Comparison of ENCODE assay signal across 12 mouse cellular contexts in genomic region chr9:75435291-75435690, GRCm38 (mm10). TPM values are rescaled to one million over a fixed set of nuclear protein-coding genes. Genes with fewer than 3 reads are reported as not detected.
DNase-seq lines count a peak whose midpoint lies in the region; ATAC-seq and TF ChIP-seq lines count a peak whose summit lies in the region.
"Had no signal": no experiment of that assay in that cellular context is flagged by ENCODE, and none has a peak within 500 bp of the region (broad histone marks: within the 10 kb centered on the region; RNA-seq: fewer than 3 reads in every experiment).

No protein-coding gene starts in this region.

- WGBS in heart, adult 2 months = 95% methylated on average over 4 of the region's 4 CpGs
- WGBS in lung, embryonic 14.5 days = 79% methylated on average over 4 of the region's 4 CpGs

- no peaks in the 10 kb centered on the region for H3K9me3 ChIP-seq in lung, embryonic 14.5 days (ENCODE audit: low read depth, low read length)
- no peaks in the 10 kb centered on the region for H3K9me3 ChIP-seq in ES-E14 (ENCODE audit: control insufficient read depth, insufficient read depth, low read depth, low read length)
- H3K9me3 ChIP-seq: liver, embryonic 15.5 days had no signal

- ATAC-seq in lung, embryonic 14.5 days (ENCODE audit: insufficient read depth) = 0 out of 2 replicates have a peak, but pooled peaks have one; percentile 7

- H3K4me1 ChIP-seq in heart, adult 2 months (ENCODE audit: control insufficient read depth, insufficient read depth, low read length) = peaks cover 14% of the 10 kb centered on the region
- no peaks in the 10 kb centered on the region for H3K4me1 ChIP-seq in lung, embryonic 14.5 days (ENCODE audit: insufficient read depth)
- H3K4me1 ChIP-seq in ES-E14 (ENCODE audit: control insufficient read depth in 2 of 2, insufficient read depth in 2 of 2, low read length in 2 of 2, poor library complexity in 1 of 2) = peaks cover 7 to 13% of the 10 kb centered on the region in 2 experiments

- H3K27me3 ChIP-seq in heart, adult 2 months (ENCODE audit: control insufficient read depth, insufficient read depth, low read length) = no peaks in the 10 kb centered on the region
- no peaks in the 10 kb centered on the region for H3K27me3 ChIP-seq in lung, embryonic 14.5 days (ENCODE audit: insufficient read depth, low read length)
- H3K27me3 ChIP-seq: liver, embryonic 15.5 days; Patski had no signal

- no peak for TF ChIP-seq POLR2A in heart, adult 2 months (IDR thresholded peaks at IDR 0.05; ENCODE audit: insufficient read depth, low read depth, low read length)

- no peak for DNase-seq in heart, adult 2 months
- DNase-seq in heart, postnatal 4 days = no peak
- DNase-seq in lung, embryonic 14.5 days = no peak
- no peak for DNase-seq in lung, postnatal 4 days
- no peak for DNase-seq in ES-E14 (ENCODE audit: low read depth, low spot score)
- DNase-seq in lung, postnatal 25 days (ENCODE audit: low spot score) = peak; percentile 36
- no peak for DNase-seq in spleen, postnatal 4 days (ENCODE audit: low spot score in 2 of 2)
- no peak for DNase-seq in cerebellum, postnatal 14 days
- DNase-seq: cerebellum, adult 11 months had no signal

- no peaks in the 10 kb centered on the region; the same call in 1 of the 2 replicates for H3K36me3 ChIP-seq in heart, adult 2 months (ENCODE audit: control insufficient read depth, insufficient read depth, low read length)
- no peaks in the 10 kb centered on the region for H3K36me3 ChIP-seq in lung, embryonic 14.5 days (ENCODE audit: insufficient read depth)
- H3K36me3 ChIP-seq in ES-E14 (ENCODE audit: control insufficient read depth, insufficient read depth, low read length, poor library complexity, severe bottlenecking) = no peaks in the 10 kb centered on the region
- H3K36me3 ChIP-seq: liver, embryonic 15.5 days had no signal

- TF ChIP-seq CTCF in heart, adult 2 months (IDR thresholded peaks at IDR 0.05) = no peak
- TF ChIP-seq CTCF in lung, embryonic 14.5 days (IDR thresholded peaks at IDR 0.05; ENCODE audit: low read depth) = no peak

- H3K27ac ChIP-seq in heart, adult 2 months = peak overlapping the region; percentile 68
- H3K27ac ChIP-seq in lung, embryonic 14.5 days (ENCODE audit: low read depth) = no peak overlapping the region
- peak overlapping the region; percentile 80 for H3K27ac ChIP-seq in ES-E14 (ENCODE audit: insufficient read depth, low read depth, low read length, poor library complexity, severe bottlenecking)
- H3K27ac ChIP-seq: liver, embryonic 15.5 days had no signal

- H3K4me2 ChIP-seq in lung, embryonic 14.5 days = no peak overlapping the region

- H3K79me2 ChIP-seq in heart, adult 2 months (replicated peaks; ENCODE audit: control insufficient read depth, insufficient read depth, low read length) = no peaks in the 10 kb centered on the region

- in situ Hi-C loops in ES-E14 (cut with MboI; ENCODE audit: low sequenced_read_pairs in 2 of 2, unreplicated experiment in 2 of 2) = no loop called here

- no peak for TF ChIP-seq EP300 in heart, adult 2 months (IDR thresholded peaks at IDR 0.05; ENCODE audit: insufficient read depth, low read depth, low read length)

- H3K4me3 ChIP-seq in heart, adult 2 months = no peak overlapping the region
- no peak overlapping the region for H3K4me3 ChIP-seq in lung, embryonic 14.5 days (ENCODE audit: low read depth, low read length)
- peak overlapping the region in 1 of 2 experiments; percentile 10; a peak in 1 of 4 replicates for H3K4me3 ChIP-seq in ES-E14 (ENCODE audit: insufficient read depth in 1 of 2, low read depth in 1 of 2, low read length in 2 of 2, poor library complexity in 1 of 2, severe bottlenecking in 1 of 2)
- H3K4me3 ChIP-seq: liver, embryonic 15.5 days had no signal

- H3K9ac ChIP-seq in heart, adult 2 months (ENCODE audit: low read depth, low read length) = no peak overlapping the region
- H3K9ac ChIP-seq in lung, embryonic 14.5 days = no peak overlapping the region
- H3K9ac ChIP-seq in ES-E14 (ENCODE audit: insufficient read depth, low read depth, low read length, poor library complexity, severe bottlenecking) = peak overlapping the region; percentile 63
- H3K9ac ChIP-seq: forebrain, postnatal 0 days; liver, embryonic 15.5 days had no signal

- intact Hi-C loops in heart, adult 2 months (cut with DNase I) = loop anchor here (2.0 kb wide), 2 partner anchors 24 to 74 kb away; partner anchors contain the start of gene Mapk6

TF ChIP-seq in ES-E14, 5 proteins besides CTCF, POLR2A, EP300 and RAD21:
- TF ChIP-seq ZC3H11A (IDR thresholded peaks at IDR 0.05; ENCODE audit: borderline replicate concordance, low read depth, low read length) = no peak
- TF ChIP-seq HCFC1 (IDR thresholded peaks at IDR 0.05; ENCODE audit: borderline replicate concordance, insufficient read depth, low read length) = no peak
- no peak for TF ChIP-seq CHD2 (IDR thresholded peaks at IDR 0.05; ENCODE audit: low read depth, low read length)
- TF ChIP-seq MAFK (IDR thresholded peaks at IDR 0.05; ENCODE audit: insufficient read depth, low read depth, low read length) = no peak
- no peak for TF ChIP-seq ZNF384 (IDR thresholded peaks at IDR 0.05; ENCODE audit: low read depth, low read length)

RNA-seq across cellular contexts. Expression of gene Leo1, which starts 6.0 kb away (rescaled TPM):
- 10 to 100 TPM; 12.4 to 20.4 TPM for total RNA-seq in heart, adult 2 months (2021)
- 3.0 and 4.6 TPM in 2 replicates for polyA plus RNA-seq in heart, adult 2 months (2012; rRNA removed)
- total RNA-seq in heart, postnatal 4 days (2021) = 10 to 100 TPM; 23.1 to 25.4 TPM
- 39.5 and 39.7 TPM in 2 replicates for polyA plus RNA-seq in lung, embryonic 14.5 days (2014; fragmentation: Nextera tagmentation; extraction: Ambion mirVana)
- 54.7 and 66.2 TPM in 2 replicates for total RNA-seq in ES-E14 (2012; rRNA removed)

RNA-seq across cellular contexts. Expression of gene Mapk6, which starts 25.5 kb away (rescaled TPM):
- total RNA-seq in heart, adult 2 months (2021) = 10 to 100 TPM; 25.6 to 26.8 TPM
- polyA plus RNA-seq in heart, adult 2 months (2012; rRNA removed) = 11.2 and 22.3 TPM in 2 replicates
- 10 to 100 TPM; 59.7 to 60.7 TPM for total RNA-seq in heart, postnatal 4 days (2021)
- 63.7 and 67.3 TPM in 2 replicates for polyA plus RNA-seq in lung, embryonic 14.5 days (2014; fragmentation: Nextera tagmentation; extraction: Ambion mirVana)
- 81.8 and 85.9 TPM in 2 replicates for total RNA-seq in ES-E14 (2012; rRNA removed)
